Mouse (Mus musculus) liver, embryonic 11.5 days (tissue): ENCODE data around the gene Gm5127. TPM values are rescaled to one million over a fixed set of nuclear protein-coding genes. Genes with fewer than 3 reads are reported as not detected.

Experiments used
- ATAC-seq: fragments of 200-750 bp; cut with Nextera tagmentation; replicated peaks from 2 replicates; pipeline ENCODE4 v1.8.0; 2017; ENCODE audit warnings: moderate number of reproducible peaks, mild to moderate bottlenecking, moderate TSS enrichment, moderate library complexity; ENCODE audit not compliant: low FRiP score
- DNase-seq: peaks from one replicate; pipeline ENCODE4 v3.0.0-alpha.2; 2017; ENCODE audit warnings: low spot score
- H3K27ac ChIP-seq: fragments of 300-500 bp; sonication (generic); 2 replicates; pipeline ENCODE4 v1.5.1; 2014; ENCODE audit warnings: mild to moderate bottlenecking, low read depth, low read length, control low read depth
- H3K27me3 ChIP-seq: fragments of 300-500 bp; sonication (generic); replicated peaks from 2 replicates; pipeline ENCODE4 v1.6.1; 2014; ENCODE audit warnings: low read length, mixed read lengths; ENCODE audit not compliant: control insufficient read depth, insufficient read depth
- H3K36me3 ChIP-seq: fragments of 300-500 bp; sonication (generic); 2 replicates; pipeline ENCODE4 v1.6.1; 2014; ENCODE audit warnings: mild to moderate bottlenecking, low read length, moderate library complexity, mixed read lengths; ENCODE audit not compliant: control insufficient read depth, insufficient read depth
- H3K4me1 ChIP-seq: fragments of 300-500 bp; sonication (generic); replicated peaks from 2 replicates; pipeline ENCODE4 v1.6.1; 2014; ENCODE audit warnings: low read length, mixed read lengths; ENCODE audit not compliant: control insufficient read depth, insufficient read depth
- H3K4me2 ChIP-seq: fragments of 300-500 bp; sonication (generic); 2 replicates; pipeline ENCODE4 v1.6.1; 2014; ENCODE audit warnings: mild to moderate bottlenecking, control low read depth, moderate library complexity
- H3K4me3 ChIP-seq: fragments of 300-500 bp; sonication (generic); 2 replicates; pipeline ENCODE4 v1.5.1; 2014; ENCODE audit warnings: low read depth, low read length, control low read depth
- H3K9ac ChIP-seq: fragments of 300-500 bp; sonication (generic); 2 replicates; pipeline ENCODE4 v1.6.1; 2014; ENCODE audit warnings: low read depth, low read length, control low read depth
- H3K9me3 ChIP-seq: fragments of 300-500 bp; sonication (generic); 2 replicates; pipeline ENCODE4 v1.6.1; 2016; ENCODE audit warnings: low read length, inconsistent platforms, mixed read lengths; ENCODE audit not compliant: control insufficient read depth
- WGBS: fragments of 180-500 bp; shearing (Covaris S2); extraction: QIAGEN DNeasy Blood & Tissue Kit; methylation state at CpG from one replicate; pipeline ENCODE4 v1.1.7; 2014; 5-methylcytosine and 5-hydroxymethylcytosine counted together
- microRNA-seq: library from miRNA; unstranded; fragments of <30 nt; microRNA quantifications from one replicate; pipeline ENCODE4, GENCODE M21; 2017; ENCODE audit warnings: borderline number of aligned reads
- polyA plus RNA-seq: library from polyadenylated mRNA; unstranded; fragments of >200 nt; fragmentation: Nextera tagmentation; extraction: Ambion mirVana; gene quantifications from 2 replicates; pipeline ENCODE4 v1.2.1, GENCODE M21; 2014

Gm5127 gene
- polyA plus RNA-seq, 1 experiment from 2014 or later = not detected

GRCm38 (mm10) chrX:106742241-106742640 lies 159.3 kb downstream of the Gm5127 start:
- ATAC-seq (no peak), DNase-seq (no peak)
- H3K4me3 ChIP-seq = no peak overlapping the region
- no peaks in the 10 kb centered on the region for H3K4me1 ChIP-seq
- no peaks in the 10 kb centered on the region for H3K36me3 ChIP-seq
- H3K4me2 ChIP-seq = no peak overlapping the region
- H3K27ac ChIP-seq = no peak overlapping the region
- no peaks in the 10 kb centered on the region for H3K9me3 ChIP-seq
- no peak overlapping the region for H3K9ac ChIP-seq
- H3K27me3 ChIP-seq = no peaks in the 10 kb centered on the region

DNA sequence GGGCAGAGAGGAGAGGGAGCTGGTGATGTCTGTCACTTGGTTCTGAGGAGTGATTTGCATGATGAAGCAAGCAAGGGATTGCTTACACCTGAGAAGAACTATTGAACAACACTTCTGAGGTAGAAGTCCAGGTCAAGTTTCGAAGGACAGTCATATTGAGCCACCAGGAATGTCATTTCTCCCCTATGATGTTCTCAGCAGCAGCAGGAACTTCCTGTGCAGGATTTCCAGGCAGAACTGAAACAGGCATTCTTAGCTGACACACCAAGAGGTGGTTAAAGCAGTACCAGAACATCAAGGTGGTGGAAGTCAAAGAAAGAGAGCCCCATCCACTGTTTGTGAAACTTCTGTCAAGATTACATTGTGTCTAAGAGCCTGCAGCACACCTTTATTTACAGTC lies 172.3 kb downstream of the Gm5127 start:
- H3K27me3 ChIP-seq = no peaks in the 10 kb centered on the region
- H3K9ac ChIP-seq = no peak overlapping the region
- ATAC-seq = no peak
- 86% methylated on average over 1 of the region's 1 CpGs for WGBS
- H3K27ac ChIP-seq = no peak overlapping the region
- H3K36me3 ChIP-seq = no peaks in the 10 kb centered on the region
- no peak for DNase-seq
- H3K4me1 ChIP-seq = no peaks in the 10 kb centered on the region
- H3K4me2 ChIP-seq = no peak overlapping the region
- no peak overlapping the region for H3K4me3 ChIP-seq
- H3K9me3 ChIP-seq = no peaks in the 10 kb centered on the region

Small RNAs within 50 kb of the gene (microRNA-seq; reads per million reads assigned to microRNA genes)
- not detected for gene Gm22102

Other genes starting within 250 kb of the Gm5127 start
- gene Fndc3c1, start 97.8 kb upstream of the Gm5127 start, polyA plus RNA-seq = 7.6 and 12.4 TPM in 2 replicates
- 1.6 and 2.2 TPM in 2 replicates for gene Cysltr1, start 20.5 kb downstream of the Gm5127 start, polyA plus RNA-seq